Mouse (Mus musculus): ENCODE results near the gene Gspt2.
"Not testable (repeated sequence)": the region's sequence is repeated elsewhere in the genome, so short reads cannot be mapped to it uniquely, and the experiment has no call there.

The Gspt2 gene

GRCm38 (mm10) chrX:94635961-94636563, at the start of gene Gspt2:
TSS of gene Gspt2 (plus strand) at chrX:94636069.
- DNase-seq (ENCODE audit: low spot score) = peak; percentile 5

- DNase-seq (ENCODE audit: low spot score) = no peak
Observed at GRCm38 (mm10) chrX:94624835-94625803, 10.8 kb upstream of the Gspt2 start.

GRCm38 (mm10) chrX:94636911-94637310, 1.0 kb downstream of the Gspt2 start:
- no peak for DNase-seq (ENCODE audit: low spot score)

- DNase-seq (ENCODE audit: low spot score) = no peak
Observed at GRCm38 (mm10) chrX:94648541-94648940, 12.7 kb downstream of the Gspt2 start.

GRCm38 (mm10) chrX:94657734-94658133, 21.9 kb downstream of the Gspt2 start:
- no peak for DNase-seq (ENCODE audit: low spot score)

GRCm38 (mm10) chrX:94670814-94671213, 34.9 kb downstream of the Gspt2 start:
- DNase-seq (ENCODE audit: low spot score) = no peak

- no peak for DNase-seq (ENCODE audit: low spot score)
Observed at GRCm38 (mm10) chrX:94674977-94675376, 39.1 kb downstream of the Gspt2 start.

GRCm38 (mm10) chrX:94681581-94681980, 45.7 kb downstream of the Gspt2 start:
- DNase-seq (ENCODE audit: low spot score) = not testable (repeated sequence)

- not testable (repeated sequence) for DNase-seq (ENCODE audit: low spot score)
Observed at GRCm38 (mm10) chrX:94689593-94689992, 53.7 kb downstream of the Gspt2 start.
